Mouse (Mus musculus) neural tube, embryonic 11.5 days (tissue): Measurements from ENCODE around the gene Mamdc2. TPM values are rescaled to one million over a fixed set of nuclear protein-coding genes. Genes with fewer than 3 reads are reported as not detected.
A peak's percentile ranks its signal among the peaks of the same experiment; 100 is the strongest.
"Not testable (repeated sequence)": the region's sequence is repeated elsewhere in the genome, so short reads cannot be mapped to it uniquely, and the experiment has no call there.

Source experiments
- ATAC-seq: fragments of 200-750 bp; cut with Nextera tagmentation; 2 replicates; pipeline ENCODE4 v1.8.0; 2017; ENCODE audit warnings: moderate number of reproducible peaks, mild to moderate bottlenecking, moderate TSS enrichment, moderate library complexity; ENCODE audit not compliant: insufficient read depth, low FRiP score, low TSS enrichment
- DNase-seq: peaks from one replicate; pipeline ENCODE4 v3.0.0-alpha.2; 2015; ENCODE audit warnings: low spot score
- H3K27ac ChIP-seq: fragments of 300-500 bp; sonication (generic); 2 replicates; pipeline ENCODE4 v1.5.1; 2014; ENCODE audit warnings: low read depth, mild to moderate bottlenecking, low read length
- H3K27me3 ChIP-seq: fragments of 300-500 bp; sonication (generic); 2 replicates; pipeline ENCODE4 v1.6.1; 2014; ENCODE audit warnings: mild to moderate bottlenecking, low read length, mixed read lengths; ENCODE audit not compliant: control insufficient read depth, insufficient read depth
- H3K36me3 ChIP-seq: fragments of 300-500 bp; sonication (generic); 2 replicates; pipeline ENCODE4 v1.6.1; 2014; ENCODE audit warnings: mild to moderate bottlenecking, low read length, moderate library complexity, mixed read lengths; ENCODE audit not compliant: control insufficient read depth, insufficient read depth
- H3K4me1 ChIP-seq: fragments of 300-500 bp; sonication (generic); 2 replicates; pipeline ENCODE4 v1.6.1; 2014; ENCODE audit warnings: low read length, mixed read lengths; ENCODE audit not compliant: control insufficient read depth, insufficient read depth
- H3K4me2 ChIP-seq: fragments of 300-500 bp; sonication (generic); 2 replicates; pipeline ENCODE4 v1.6.1; 2014; ENCODE audit warnings: low read depth, mild to moderate bottlenecking, moderate library complexity
- H3K4me3 ChIP-seq: fragments of 300-500 bp; sonication (generic); 2 replicates; pipeline ENCODE4 v1.5.1; 2014; ENCODE audit warnings: low read depth, low read length
- H3K9ac ChIP-seq: fragments of 300-500 bp; sonication (generic); 2 replicates; pipeline ENCODE4 v1.6.1; 2014; ENCODE audit warnings: mild to moderate bottlenecking, low read length
- H3K9me3 ChIP-seq: fragments of 300-500 bp; sonication (generic); 2 replicates; pipeline ENCODE4 v1.6.1; 2016; ENCODE audit warnings: low read length; ENCODE audit not compliant: control insufficient read depth
- WGBS: fragments of 180-500 bp; shearing (Covaris S2); extraction: QIAGEN DNeasy Blood & Tissue Kit; methylation state at CpG from one replicate; pipeline ENCODE4 v1.1.7; 2014; 5-methylcytosine and 5-hydroxymethylcytosine counted together
- polyA plus RNA-seq: library from polyadenylated mRNA; unstranded; fragments of >200 nt; fragmentation: Nextera tagmentation; extraction: Ambion mirVana; gene quantifications from 2 replicates; pipeline ENCODE4 v1.2.1, GENCODE M21; 2014

Gene Mamdc2
- polyA plus RNA-seq, 1 experiment from 2014 or later = 2.0 TPM

GRCm38 (mm10) chr19:23486631-23487270, 38.5 kb upstream of the Mamdc2 start:
- no peaks in the 10 kb centered on the region for H3K27me3 ChIP-seq
- no peaks in the 10 kb centered on the region for H3K4me1 ChIP-seq
- no peak overlapping the region for H3K9ac ChIP-seq
- H3K4me2 ChIP-seq = no peak overlapping the region
- no peak overlapping the region for H3K27ac ChIP-seq
- H3K9me3 ChIP-seq = no peaks in the 10 kb centered on the region
- DNase-seq (no peak), ATAC-seq (no peak)
- no peaks in the 10 kb centered on the region for H3K36me3 ChIP-seq
- H3K4me3 ChIP-seq = no peak overlapping the region
- 70% methylated on average over 6 of the region's 6 CpGs for WGBS

- Histone ChIP-seq H3K27me3 (no peaks in the 10 kb centered on the region), H3K9ac (no peak overlapping the region), H3K36me3 (no peaks in the 10 kb centered on the region), H3K4me3 (no peak overlapping the region), H3K27ac (no peak overlapping the region), H3K4me2 (no peak overlapping the region), H3K4me1 (no peaks in the 10 kb centered on the region), H3K9me3 (no peaks in the 10 kb centered on the region)
- DNase-seq (no peak), ATAC-seq (no peak)
- WGBS = 88% methylated on average over 7 of the region's 7 CpGs
Measured at GRCm38 (mm10) chr19:23485940-23486600, 37.8 kb upstream of the Mamdc2 start.

- H3K4me1 ChIP-seq, H3K9me3 ChIP-seq, H3K9ac ChIP-seq, ATAC-seq, H3K27me3 ChIP-seq, H3K36me3 ChIP-seq, H3K4me3 ChIP-seq, H3K27ac ChIP-seq, H3K4me2 ChIP-seq, DNase-seq: not testable (repeated sequence)
- 87% methylated on average over 2 of the region's 2 CpGs for whole genome bisulfite sequencing
Measured at GRCm38 (mm10) chr19:23482571-23482970, 34.3 kb upstream of the Mamdc2 start.

GRCm38 (mm10) chr19:23479597-23479967, 31.3 kb upstream of the Mamdc2 start:
- Histone ChIP-seq H3K4me2 (no peak overlapping the region), H3K4me1 (0 out of 2 replicates have a peak, but pooled peaks cover 2% of the 10 kb centered on the region), H3K4me3 (no peak overlapping the region), H3K36me3 (no peaks in the 10 kb centered on the region), H3K27ac (no peak overlapping the region), H3K9ac (no peak overlapping the region), H3K9me3 (no peaks in the 10 kb centered on the region), H3K27me3 (no peaks in the 10 kb centered on the region)
- ATAC-seq = no peak
- no peak for DNase-seq

GRCm38 (mm10) chr19:23478895-23479596, 30.8 kb upstream of the Mamdc2 start:
- Histone ChIP-seq H3K9me3 (no peaks in the 10 kb centered on the region), H3K4me3 (no peak overlapping the region), H3K27me3 (no peaks in the 10 kb centered on the region), H3K4me1 (0 out of 2 replicates have a peak, but pooled peaks cover 2% of the 10 kb centered on the region), H3K4me2 (no peak overlapping the region), H3K9ac (no peak overlapping the region), H3K27ac (no peak overlapping the region), H3K36me3 (no peaks in the 10 kb centered on the region)
- 21% methylated on average over 10 of the region's 10 CpGs for WGBS
- DNase-seq (peak; percentile 44), ATAC-seq (no peak)

GRCm38 (mm10) chr19:23477826-23478225, 29.6 kb upstream of the Mamdc2 start:
- Histone ChIP-seq H3K4me3 (no peak overlapping the region), H3K4me1 (0 out of 2 replicates have a peak, but pooled peaks cover 2% of the 10 kb centered on the region), H3K9me3 (no peaks in the 10 kb centered on the region), H3K9ac (no peak overlapping the region), H3K27me3 (no peaks in the 10 kb centered on the region), H3K4me2 (no peak overlapping the region), H3K36me3 (no peaks in the 10 kb centered on the region), H3K27ac (no peak overlapping the region)
- DNase-seq (no peak), ATAC-seq (no peak)
- WGBS = 76% methylated on average over 6 of the region's 6 CpGs

- peaks cover 3% of the 10 kb centered on the region; the same call in 1 of the 2 replicates for H3K4me1 ChIP-seq
- no peaks in the 10 kb centered on the region for H3K9me3 ChIP-seq
- WGBS = 17% methylated on average over 1 of the region's 1 CpGs
- H3K9ac ChIP-seq = no peak overlapping the region
- no peak overlapping the region for H3K27ac ChIP-seq
- H3K36me3 ChIP-seq = no peaks in the 10 kb centered on the region
- ATAC-seq = no peak
- no peak overlapping the region for H3K4me2 ChIP-seq
- no peaks in the 10 kb centered on the region for H3K27me3 ChIP-seq
- H3K4me3 ChIP-seq = no peak overlapping the region
- no peak for DNase-seq
Measured at GRCm38 (mm10) chr19:23467866-23468265, 19.6 kb upstream of the Mamdc2 start.

GRCm38 (mm10) chr19:23467011-23467410, 18.8 kb upstream of the Mamdc2 start:
- Histone ChIP-seq H3K9ac (no peak overlapping the region), H3K27ac (no peak overlapping the region), H3K4me3 (no peak overlapping the region), H3K36me3 (no peaks in the 10 kb centered on the region), H3K27me3 (no peaks in the 10 kb centered on the region), H3K9me3 (no peaks in the 10 kb centered on the region), H3K4me2 (no peak overlapping the region), H3K4me1 (peaks cover 3% of the 10 kb centered on the region; the same call in 1 of the 2 replicates)
- WGBS = 67% methylated on average over 2 of the region's 2 CpGs
- no peak for ATAC-seq
- DNase-seq = no peak
